Mouse (Mus musculus): ENCODE data around the gene Dnmt1. TPM values are rescaled to one million over a fixed set of nuclear protein-coding genes. Genes with fewer than 3 reads are reported as not detected.

Dnmt1 gene
- total and polyA plus RNA-seq, 3 experiments = 9.1 to 11.6 (median 11.1) TPM

DNA sequence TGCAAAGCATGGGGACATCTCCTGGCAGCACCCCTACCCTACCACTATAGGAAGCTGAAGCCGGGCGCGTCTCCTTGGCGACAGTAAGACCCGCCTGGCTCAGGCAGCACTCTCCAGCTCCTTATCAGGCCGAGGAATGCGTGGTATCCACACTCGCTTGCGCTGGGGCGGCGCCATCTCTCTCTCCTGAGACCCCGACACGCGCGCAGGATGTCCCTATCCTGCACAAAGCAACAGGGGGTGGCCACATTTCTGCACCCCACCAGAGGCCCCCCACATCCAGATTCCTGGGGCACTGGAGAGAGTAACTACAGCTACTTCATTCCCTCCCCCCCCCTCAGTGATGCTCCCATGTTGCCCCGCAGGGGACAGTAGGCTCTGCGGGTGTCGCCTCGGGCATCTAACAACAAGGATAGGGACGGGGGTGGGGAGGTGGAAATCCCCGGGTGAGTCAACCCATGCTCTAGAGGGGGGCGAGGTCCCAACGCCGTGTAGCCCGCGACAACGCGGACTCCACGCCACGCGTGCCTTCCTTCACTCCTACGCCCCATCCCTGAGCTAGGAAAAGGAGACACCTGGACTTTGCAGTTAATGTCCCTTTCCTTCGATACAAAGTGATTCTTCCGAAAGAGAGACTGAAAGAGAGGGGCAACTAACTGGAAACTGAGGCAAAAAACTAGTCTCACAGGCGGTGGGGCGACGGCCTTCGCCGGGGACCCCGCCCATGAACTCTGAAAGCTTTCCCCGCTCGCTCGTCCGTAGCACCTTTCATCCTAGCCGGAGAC is 15.9 kb upstream of the Dnmt1 start:
- H3K27me3 ChIP-seq (ENCODE audit: control insufficient read depth, insufficient read depth, low read length) = no peaks in the 10 kb centered on the region
- peak overlapping the region; percentile 82 for H3K4me3 ChIP-seq
- under 1% methylated on average over 45 of the region's 45 CpGs for WGBS
- TF ChIP-seq EP300 (IDR thresholded peaks at IDR 0.05; ENCODE audit: insufficient read depth, low read depth, low read length) (no peak), POLR2A (IDR thresholded peaks at IDR 0.05; ENCODE audit: insufficient read depth, low read depth, low read length) (no peak), CTCF (IDR thresholded peaks at IDR 0.05) (no peak)
- no peaks in the 10 kb centered on the region for H3K36me3 ChIP-seq (ENCODE audit: control insufficient read depth, insufficient read depth, low read length)
- intact Hi-C loops (cut with DNase I) = loop anchor here (1.0 to 2.0 kb wide), 2 partner anchors 22 to 77 kb away; partner anchors contain the start of gene Eif3g
- no peaks in the 10 kb centered on the region; the same call in 1 of the 2 replicates for H3K79me2 ChIP-seq (replicated peaks; ENCODE audit: control insufficient read depth, insufficient read depth, low read length)
- H3K9ac ChIP-seq (ENCODE audit: low read depth, low read length) = peak overlapping the region; percentile 82
- peak; percentile 66 to 72 for DNase-seq
- peaks cover 9% of the 10 kb centered on the region for H3K4me1 ChIP-seq (ENCODE audit: control insufficient read depth, insufficient read depth, low read length)
- H3K27ac ChIP-seq = peak overlapping the region; percentile 88

- no peaks in the 10 kb centered on the region; the same call in 1 of the 2 replicates for H3K79me2 ChIP-seq (replicated peaks; ENCODE audit: control insufficient read depth, insufficient read depth, low read length)
- H3K36me3 ChIP-seq (ENCODE audit: control insufficient read depth, insufficient read depth, low read length) = no peaks in the 10 kb centered on the region
- intact Hi-C loops (cut with DNase I) = no loop called here
- no peaks in the 10 kb centered on the region for H3K27me3 ChIP-seq (ENCODE audit: control insufficient read depth, insufficient read depth, low read length)
- peak in 1 of 2 experiments; percentile 58 for DNase-seq
- H3K4me1 ChIP-seq (ENCODE audit: control insufficient read depth, insufficient read depth, low read length) = peaks cover 9% of the 10 kb centered on the region
- H3K4me3 ChIP-seq = 0 out of 2 replicates have a peak overlapping the region, but pooled peaks have one; percentile 1
- H3K27ac ChIP-seq = peak overlapping the region; percentile 15; the same call in 1 of the 2 replicates
- H3K9ac ChIP-seq (ENCODE audit: low read depth, low read length) = peak overlapping the region; percentile 34
- 46% methylated on average over 6 of the region's 6 CpGs for WGBS
- TF ChIP-seq EP300 (IDR thresholded peaks at IDR 0.05; ENCODE audit: insufficient read depth, low read depth, low read length) = no peak
- 0 out of 2 replicates have a peak, but pooled peaks have one; percentile 22 for TF ChIP-seq POLR2A (IDR thresholded peaks at IDR 0.05; ENCODE audit: insufficient read depth, low read depth, low read length)
Observed at GRCm38 (mm10) chr9:20973682-20974075, 14.0 kb upstream of the Dnmt1 start.

- no peaks in the 10 kb centered on the region for H3K27me3 ChIP-seq (ENCODE audit: control insufficient read depth, insufficient read depth, low read length)
- H3K36me3 ChIP-seq (ENCODE audit: control insufficient read depth, insufficient read depth, low read length) = no peaks in the 10 kb centered on the region
- H3K4me3 ChIP-seq = no peak overlapping the region
- WGBS = 72% methylated on average over 4 of the region's 4 CpGs
- DNase-seq = no peak
- peak overlapping the region; percentile 34 for H3K9ac ChIP-seq (ENCODE audit: low read depth, low read length)
- intact Hi-C loops (cut with DNase I) = no loop called here
- H3K4me1 ChIP-seq (ENCODE audit: control insufficient read depth, insufficient read depth, low read length) = peaks cover 7% of the 10 kb centered on the region
- H3K79me2 ChIP-seq (replicated peaks; ENCODE audit: control insufficient read depth, insufficient read depth, low read length) = no peaks in the 10 kb centered on the region; the same call in 1 of the 2 replicates
- TF ChIP-seq EP300 (IDR thresholded peaks at IDR 0.05; ENCODE audit: insufficient read depth, low read depth, low read length) (no peak), CTCF (IDR thresholded peaks at IDR 0.05) (no peak), POLR2A (IDR thresholded peaks at IDR 0.05; ENCODE audit: insufficient read depth, low read depth, low read length) (no peak)
- peak overlapping the region; percentile 78 for H3K27ac ChIP-seq
Observed at GRCm38 (mm10) chr9:20973001-20973681, 13.5 kb upstream of the Dnmt1 start.

DNA sequence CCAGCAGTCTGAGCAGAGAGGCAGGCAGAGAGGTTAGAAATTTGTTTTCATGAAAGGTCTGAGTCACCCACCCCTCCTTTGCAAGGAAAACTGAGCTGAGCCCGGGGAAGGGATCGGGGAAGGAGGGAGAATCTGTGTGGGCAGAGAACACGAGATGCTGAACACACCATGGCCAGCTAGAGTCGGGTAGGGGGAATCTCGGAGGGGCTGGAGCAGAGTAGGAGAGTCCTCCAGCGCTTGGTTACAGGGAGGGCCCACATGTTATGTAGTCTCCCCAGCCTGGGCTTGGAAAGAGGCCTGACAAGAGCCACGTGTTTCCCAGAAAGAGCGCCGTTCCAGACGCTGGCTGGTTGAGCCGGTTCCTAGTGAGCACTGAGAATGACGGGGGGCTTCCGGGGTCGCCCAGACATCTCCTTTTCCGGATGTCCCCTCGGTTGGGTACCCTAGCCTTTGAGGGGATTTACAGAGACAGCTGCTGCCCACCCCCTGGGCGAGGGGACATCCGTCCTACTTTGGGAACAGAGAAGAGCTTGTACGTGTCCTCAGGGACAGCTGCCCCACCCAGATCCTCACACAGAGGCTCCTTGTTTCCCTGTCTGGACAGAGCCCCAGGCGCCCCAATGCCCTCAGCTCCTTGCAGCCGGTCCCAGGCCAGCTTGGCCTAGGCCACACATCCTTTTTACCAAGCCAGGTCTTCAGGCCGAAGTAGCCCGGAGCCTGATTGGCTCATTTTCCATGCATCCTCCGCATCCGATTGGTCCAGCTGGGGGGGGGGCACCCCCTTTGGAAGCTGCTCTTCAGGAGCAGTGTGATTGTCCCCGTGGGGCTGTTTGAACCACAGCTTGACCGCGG is 12.7 kb upstream of the Dnmt1 start:
- intact Hi-C loops (cut with DNase I) = no loop called here
- peak; percentile 72 to 76 for DNase-seq
- no peaks in the 10 kb centered on the region for H3K36me3 ChIP-seq (ENCODE audit: control insufficient read depth, insufficient read depth, low read length)
- peaks cover 7% of the 10 kb centered on the region for H3K4me1 ChIP-seq (ENCODE audit: control insufficient read depth, insufficient read depth, low read length)
- H3K9ac ChIP-seq (ENCODE audit: low read depth, low read length) = peak overlapping the region; percentile 33; the same call in 1 of the 2 replicates
- no peak for TF ChIP-seq EP300 (IDR thresholded peaks at IDR 0.05; ENCODE audit: insufficient read depth, low read depth, low read length)
- TF ChIP-seq POLR2A (IDR thresholded peaks at IDR 0.05; ENCODE audit: insufficient read depth, low read depth, low read length) = peak; percentile 42; the same call in 1 of the 2 replicates
- no peak for TF ChIP-seq CTCF (IDR thresholded peaks at IDR 0.05)
- H3K27ac ChIP-seq = peak overlapping the region; percentile 78
- WGBS = 41% methylated on average over 28 of the region's 28 CpGs
- H3K27me3 ChIP-seq (ENCODE audit: control insufficient read depth, insufficient read depth, low read length) = no peaks in the 10 kb centered on the region
- H3K79me2 ChIP-seq (replicated peaks; ENCODE audit: control insufficient read depth, insufficient read depth, low read length) = no peaks in the 10 kb centered on the region; the same call in 1 of the 2 replicates
- H3K4me3 ChIP-seq = peak overlapping the region; percentile 28; the same call in 1 of the 2 replicates

DNA sequence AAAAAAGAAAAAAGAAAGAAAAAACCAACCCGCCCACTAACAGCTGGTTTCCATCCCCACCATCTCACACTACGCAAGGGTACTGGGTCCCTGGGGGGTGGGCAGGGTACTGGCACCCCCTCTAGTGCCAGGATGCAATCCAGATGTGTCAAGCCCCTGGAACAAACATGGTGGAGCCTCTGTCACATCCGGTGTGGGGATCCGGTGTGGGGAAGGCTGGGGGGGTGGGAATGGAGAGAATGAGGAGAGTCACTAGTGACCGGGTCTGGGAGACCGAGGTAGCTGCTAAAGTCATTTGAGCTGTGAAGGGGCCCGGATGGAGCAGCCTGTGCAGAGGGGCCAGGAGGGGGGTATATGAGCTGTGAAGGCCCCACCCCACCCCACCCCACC is 12.1 kb upstream of the Dnmt1 start:
- Histone ChIP-seq H3K27ac (peak overlapping the region; percentile 78), H3K4me3 (no peak overlapping the region)
- 69% methylated on average over 7 of the region's 7 CpGs for WGBS

More for the DNA sequence above, 12.1 kb upstream of the Dnmt1 start:
- TF ChIP-seq POLR2A (IDR thresholded peaks at IDR 0.05; ENCODE audit: insufficient read depth, low read depth, low read length) = peak; percentile 22; the same call in 1 of the 2 replicates
- no peak for TF ChIP-seq EP300 (IDR thresholded peaks at IDR 0.05; ENCODE audit: insufficient read depth, low read depth, low read length)
- H3K9ac ChIP-seq (ENCODE audit: low read depth, low read length) = no peak overlapping the region
- H3K36me3 ChIP-seq (ENCODE audit: control insufficient read depth, insufficient read depth, low read length) = no peaks in the 10 kb centered on the region
- peak; percentile 60 to 66 for DNase-seq
- H3K79me2 ChIP-seq (replicated peaks; ENCODE audit: control insufficient read depth, insufficient read depth, low read length) = no peaks in the 10 kb centered on the region; the same call in 1 of the 2 replicates
- intact Hi-C loops (cut with DNase I) = no loop called here
- no peaks in the 10 kb centered on the region for H3K27me3 ChIP-seq (ENCODE audit: control insufficient read depth, insufficient read depth, low read length)
- H3K4me1 ChIP-seq (ENCODE audit: control insufficient read depth, insufficient read depth, low read length) = peaks cover 4% of the 10 kb centered on the region

All from heart, adult 2 months (tissue).